Mouse (Mus musculus): ENCODE measurements around the gene Camkmt.

Camkmt gene

DNA sequence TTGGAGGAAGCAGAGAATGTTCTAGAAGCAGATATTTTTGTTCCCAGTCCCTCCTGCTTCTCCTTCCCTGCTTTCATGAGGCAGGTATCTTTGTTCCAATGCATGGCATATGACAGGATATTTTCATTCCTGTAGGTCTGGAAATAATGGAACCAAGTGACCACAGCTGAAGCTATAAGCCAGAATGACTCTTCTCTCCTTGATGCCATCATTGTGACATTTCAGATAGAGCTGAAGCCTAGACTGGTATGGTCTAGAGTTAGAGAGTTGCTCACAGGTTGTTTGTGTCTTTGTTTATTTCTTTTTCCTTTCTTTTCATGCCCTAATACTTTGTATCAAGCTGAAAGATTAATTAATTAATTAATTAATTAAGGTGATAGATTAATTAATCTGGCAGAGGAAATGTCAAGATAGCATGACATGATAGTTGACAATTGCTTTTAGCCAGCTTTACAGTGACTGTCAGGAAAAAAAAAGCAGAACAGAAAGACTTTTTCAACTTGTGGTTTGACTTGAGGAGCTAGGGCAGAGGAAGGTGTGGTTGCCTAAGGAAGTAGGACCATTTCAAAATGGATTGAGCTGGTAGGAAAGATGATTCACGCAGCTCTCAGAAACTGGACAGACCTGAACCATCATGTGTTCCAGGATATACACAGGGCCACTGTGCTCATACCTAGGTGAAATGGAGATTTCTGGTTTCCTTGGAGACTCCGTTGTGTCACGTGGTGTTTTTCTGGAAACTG is 404.8 kb downstream of the Camkmt start:
- DNase-seq (ENCODE audit: low spot score) = no peak

GRCm38 (mm10) chr17:85495871-85496270 is 405.5 kb downstream of the Camkmt start:
- DNase-seq (ENCODE audit: low spot score) = no peak

DNA sequence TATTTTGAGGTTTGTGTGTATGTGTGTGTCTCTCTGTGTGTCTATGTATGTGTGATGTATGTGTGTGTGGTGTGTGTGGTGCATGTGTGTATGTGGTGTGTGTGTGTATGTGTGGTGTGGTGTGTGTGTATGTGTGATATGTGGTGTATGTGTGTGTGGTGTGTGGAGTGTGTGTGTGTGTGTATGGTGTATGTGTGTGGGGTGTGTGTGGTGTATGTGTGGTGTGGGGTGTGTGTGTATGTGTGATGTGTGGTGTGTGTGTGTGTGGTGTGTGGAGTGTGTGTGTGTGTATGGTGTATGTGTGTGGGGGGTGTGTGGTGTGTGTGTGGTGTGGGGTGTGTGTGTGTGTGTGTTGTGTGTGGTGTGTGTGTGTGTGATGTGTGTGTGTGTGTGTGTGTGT is 414.5 kb downstream of the Camkmt start:
- no peak for DNase-seq (ENCODE audit: low spot score)

- no peak for DNase-seq (ENCODE audit: low spot score)
These were observed 416.1 kb downstream of the Camkmt start for GRCm38 (mm10) chr17:85506206-85507088.

DNA sequence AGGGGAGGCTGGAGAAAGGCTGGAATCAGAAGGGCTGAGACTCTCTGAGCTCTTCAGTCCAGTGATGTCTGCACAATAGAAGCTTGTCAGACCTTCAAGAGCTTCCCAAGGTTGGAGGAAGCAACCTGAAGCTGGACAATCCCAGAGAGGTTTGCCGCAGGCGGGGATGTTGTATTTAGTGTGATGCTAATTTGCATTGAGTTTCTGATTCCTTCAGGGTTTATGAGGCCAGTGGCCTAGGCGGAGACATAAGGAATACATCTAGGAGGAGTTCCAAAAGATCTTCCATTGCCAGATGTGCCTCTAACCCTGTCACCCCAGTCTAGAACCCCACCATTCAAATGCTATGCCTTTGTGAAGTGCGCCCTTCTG is 416.7 kb downstream of the Camkmt start:
- no peak for DNase-seq (ENCODE audit: low spot score)

Data from MN1 (cell line).